Mouse (Mus musculus) thymus, adult 2 months (tissue): ENCODE measurements at regions not wholly inside any gene's neighbourhood (a gene's known extent, or its start where the extent isn't known, plus 50 kb on each side); places are given as distances from the start of the nearest gene placed in this dataset.

Experiments used
- CTCF ChIP-seq: fragments of 200-500 bp; IDR thresholded peaks from 2 replicates; pipeline ENCODE4 v1.5.1; 2012; ENCODE audit warnings: mild to moderate bottlenecking, control low read depth, low read length, moderate library complexity, borderline replicate concordance; ENCODE audit not compliant: control insufficient read depth, poor library complexity, insufficient read depth; ENCODE audit errors: extremely low read depth
- POLR2A ChIP-seq: fragments of 200-500 bp; IDR thresholded peaks from 2 replicates; pipeline ENCODE4 v1.6.1; 2012; ENCODE audit warnings: mild to moderate bottlenecking, low read length, control low read depth, moderate library complexity; ENCODE audit not compliant: control insufficient read depth, poor library complexity, insufficient read depth; ENCODE audit errors: extremely low read depth

- TF ChIP-seq POLR2A (no peak), CTCF (no peak)
These were observed 526.5 kb upstream of the Btbd3 start for GRCm38 (mm10) chr2:137729871-137730270.
